Mouse (Mus musculus) midbrain, embryonic 16.5 days (tissue): ENCODE data around the gene Plrg1. TPM values are rescaled to one million over a fixed set of nuclear protein-coding genes. Genes with fewer than 3 reads are reported as not detected.

Experiments
- ATAC-seq: fragments of 200-750 bp; cut with Nextera tagmentation; 2 replicates; pipeline ENCODE4 v1.8.0; 2017; ENCODE audit warnings: moderate TSS enrichment
- H3K27ac ChIP-seq: fragments of 300-500 bp; sonication (generic); 2 replicates; pipeline ENCODE4 v1.5.1; 2014; ENCODE audit warnings: mild to moderate bottlenecking, low read length, mixed read lengths
- H3K27me3 ChIP-seq: fragments of 300-500 bp; sonication (generic); 2 replicates; pipeline ENCODE4 v1.6.1; 2014; ENCODE audit warnings: low read depth, low read length, mixed read lengths; ENCODE audit not compliant: control insufficient read depth, insufficient read depth
- H3K36me3 ChIP-seq: fragments of 300-500 bp; sonication (generic); 2 replicates; pipeline ENCODE4 v1.6.1; 2014; ENCODE audit warnings: mild to moderate bottlenecking, low read length, moderate library complexity, mixed read lengths; ENCODE audit not compliant: control insufficient read depth, insufficient read depth
- H3K4me1 ChIP-seq: fragments of 300-500 bp; sonication (generic); 2 replicates; pipeline ENCODE4 v1.6.1; 2014; ENCODE audit warnings: mild to moderate bottlenecking, low read length, mixed read lengths; ENCODE audit not compliant: control insufficient read depth, insufficient read depth
- H3K4me2 ChIP-seq: fragments of 300-500 bp; sonication (generic); 2 replicates; pipeline ENCODE4 v1.6.1; 2014; ENCODE audit warnings: mild to moderate bottlenecking, low read length, mixed read lengths
- H3K4me3 ChIP-seq: fragments of 300-500 bp; sonication (generic); 2 replicates; pipeline ENCODE4 v1.5.1; 2014; ENCODE audit warnings: low read depth, mild to moderate bottlenecking, low read length, moderate library complexity, mixed read lengths
- H3K9ac ChIP-seq: fragments of 300-500 bp; sonication (generic); 2 replicates; pipeline ENCODE4 v1.6.1; 2014; ENCODE audit warnings: low read depth, low read length, mixed read lengths
- H3K9me3 ChIP-seq: fragments of 300-500 bp; sonication (generic); replicated peaks from 2 replicates; pipeline ENCODE4 v1.6.1; 2014; ENCODE audit warnings: mild to moderate bottlenecking, low read length, mixed read lengths; ENCODE audit not compliant: control insufficient read depth, poor library complexity, severe bottlenecking
- whole genome bisulfite sequencing: fragments of 180-500 bp; shearing (Covaris S2); extraction: QIAGEN DNeasy Blood & Tissue Kit; methylation state at CpG from one replicate; pipeline ENCODE4 v1.1.7; 2014; 5-methylcytosine and 5-hydroxymethylcytosine counted together
- polyA plus RNA-seq: library from polyadenylated mRNA; unstranded; fragments of >200 nt; fragmentation: Nextera tagmentation; extraction: Ambion mirVana; gene quantifications from 2 replicates; pipeline ENCODE4 v1.2.1, GENCODE M21; 2015

Plrg1 gene
- polyA plus RNA-seq, 1 experiment from 2014 or later, result 100 TPM

DNA sequence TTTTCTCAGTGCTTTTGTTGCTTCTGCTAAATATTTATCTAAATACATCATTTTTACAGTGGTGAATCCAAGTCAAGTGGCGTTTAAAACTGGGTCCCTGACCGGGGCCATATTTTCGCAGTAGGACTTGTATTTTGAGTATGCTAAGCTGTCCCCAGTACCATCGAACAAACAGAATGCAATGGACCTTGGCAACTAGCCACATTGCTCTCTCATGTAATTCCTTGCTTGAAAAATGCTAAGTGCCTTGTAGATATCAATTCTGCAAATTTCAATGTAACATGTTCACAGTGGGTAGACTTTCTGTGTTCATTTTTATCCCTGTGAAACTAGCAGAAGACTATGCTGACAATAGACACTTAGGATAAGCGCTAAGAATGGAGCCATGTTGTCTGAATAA lies 34.1 kb upstream of the Plrg1 start:
- H3K9me3 ChIP-seq, result no peaks in the 10 kb centered on the region
- H3K9ac ChIP-seq, result no peak overlapping the region
- no peak overlapping the region for H3K4me2 ChIP-seq
- H3K27me3 ChIP-seq, result no peaks in the 10 kb centered on the region
- H3K27ac ChIP-seq, result no peak overlapping the region
- no peak for ATAC-seq
- 90% methylated on average over 5 of the region's 5 CpGs for WGBS
- no peaks in the 10 kb centered on the region for H3K36me3 ChIP-seq
- no peak overlapping the region for H3K4me3 ChIP-seq
- no peaks in the 10 kb centered on the region for H3K4me1 ChIP-seq

DNA sequence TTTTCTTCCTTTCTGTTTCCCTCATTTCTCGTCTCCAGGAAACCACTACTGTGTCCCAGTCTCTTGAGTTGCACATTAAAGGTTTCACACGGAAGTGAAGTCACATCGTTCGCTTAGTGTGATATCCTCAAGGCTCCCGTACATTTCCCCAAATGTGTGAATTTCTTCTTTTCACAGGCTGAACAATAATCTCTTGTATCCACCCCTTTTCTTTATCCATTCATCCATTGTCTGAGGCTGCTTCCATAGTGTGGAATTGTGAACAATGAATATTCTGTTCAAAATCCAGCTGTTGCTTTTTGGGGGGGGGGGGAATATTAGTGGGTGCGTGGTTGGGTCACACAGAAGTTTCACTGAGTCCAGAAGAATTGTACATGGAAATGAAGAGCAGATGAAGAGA lies 30.3 kb upstream of the Plrg1 start:
- no peaks in the 10 kb centered on the region for H3K36me3 ChIP-seq
- no peaks in the 10 kb centered on the region for H3K4me1 ChIP-seq
- no peak overlapping the region for H3K27ac ChIP-seq
- H3K9me3 ChIP-seq, result no peaks in the 10 kb centered on the region
- no peak overlapping the region for H3K9ac ChIP-seq
- 62% methylated on average over 6 of the region's 6 CpGs for WGBS
- H3K27me3 ChIP-seq, result no peaks in the 10 kb centered on the region
- no peak overlapping the region for H3K4me2 ChIP-seq
- H3K4me3 ChIP-seq, result no peak overlapping the region
- no peak for ATAC-seq

DNA sequence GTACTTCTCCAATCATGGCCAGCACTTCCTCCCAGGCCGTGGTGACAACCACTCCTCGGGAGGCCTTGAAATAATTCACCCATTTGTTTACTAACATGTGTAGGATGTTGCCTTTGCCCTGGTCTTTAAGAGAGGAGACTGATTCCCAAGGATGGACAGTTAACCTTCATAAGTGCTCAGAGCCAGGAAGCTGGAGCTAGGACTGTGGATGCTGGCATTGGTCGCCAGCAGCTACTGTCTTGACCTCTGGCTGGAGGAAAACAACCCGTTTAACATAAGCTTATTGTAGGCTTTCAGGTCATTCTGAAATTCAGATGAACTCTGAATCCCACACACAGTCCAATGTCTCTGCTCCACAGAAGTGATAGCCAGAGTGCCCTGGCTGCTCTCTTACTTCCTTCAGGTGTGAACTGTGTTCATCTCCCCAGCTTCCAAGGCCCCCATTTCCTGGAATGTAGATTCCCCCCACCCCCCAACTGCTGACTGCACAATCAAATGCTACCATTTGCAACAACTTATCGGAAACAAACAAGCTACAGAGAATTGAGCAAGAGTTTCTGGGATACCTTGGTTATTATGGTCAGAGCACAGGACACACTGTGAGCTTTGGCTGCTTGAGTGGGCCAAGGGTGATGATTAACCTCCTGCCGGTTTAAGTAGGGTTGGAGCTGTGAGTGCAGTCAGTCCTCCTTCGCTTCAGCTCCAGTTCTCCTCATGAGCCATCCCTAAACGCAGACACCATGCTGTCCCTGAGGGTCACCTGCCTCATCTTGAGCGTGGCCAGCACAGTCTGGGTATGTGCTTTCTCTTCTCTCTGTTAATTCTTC lies 29.6 kb upstream of the Plrg1 start, which contains the start of gene Fga:
TSS of gene Fga (plus strand) at position 602 of the 827 bp plus-strand sequence.
- Histone ChIP-seq H3K27me3 (no peaks in the 10 kb centered on the region), H3K9me3 (no peaks in the 10 kb centered on the region), H3K9ac (no peak within 1 kb of the TSS), H3K27ac (no peak within 1 kb of the TSS), H3K4me2 (no peak within 1 kb of the TSS), H3K4me3 (no peak within 1 kb of the TSS), H3K36me3 (no peaks in the 10 kb centered on the region), H3K4me1 (no peaks in the 10 kb centered on the region)
- no peak for ATAC-seq
- 78% methylated on average over 9 of the region's 9 CpGs for WGBS

DNA sequence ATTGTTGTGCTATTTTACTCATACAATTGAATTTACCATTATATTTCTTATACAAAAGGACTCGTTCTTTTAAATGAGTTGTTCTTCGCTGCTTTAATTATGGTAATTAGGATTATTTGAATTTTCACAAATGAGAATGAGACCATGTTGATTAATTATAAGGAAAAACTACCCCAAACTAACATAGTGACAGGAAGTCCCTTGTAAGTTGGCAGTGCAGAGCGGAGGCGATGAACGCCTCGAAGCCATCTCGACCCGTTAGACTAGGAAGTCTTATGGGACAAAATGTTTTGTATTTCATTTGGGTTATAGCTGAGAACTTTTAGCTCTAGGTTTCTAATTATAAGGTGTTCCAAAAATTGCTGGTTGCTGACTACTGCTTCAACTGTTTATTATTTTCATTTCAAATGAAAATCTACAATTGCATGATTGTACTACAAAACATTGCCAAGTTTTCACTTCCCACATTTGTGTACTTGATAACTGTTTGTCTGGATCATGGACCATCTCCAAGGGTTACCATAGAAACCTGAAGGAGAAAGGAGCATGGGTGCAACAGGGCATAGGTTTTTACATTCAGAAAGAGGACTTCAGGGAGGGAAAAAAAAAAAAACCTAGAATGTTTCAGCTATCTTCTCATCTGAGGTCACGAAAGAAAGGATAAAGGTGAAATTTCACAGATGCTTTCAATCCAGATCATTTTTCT lies 27.6 kb upstream of the Plrg1 start:
- Histone ChIP-seq H3K4me1 (no peaks in the 10 kb centered on the region), H3K36me3 (no peaks in the 10 kb centered on the region), H3K27ac (no peak overlapping the region), H3K4me3 (no peak overlapping the region), H3K9me3 (no peaks in the 10 kb centered on the region), H3K4me2 (no peak overlapping the region), H3K27me3 (no peaks in the 10 kb centered on the region), H3K9ac (no peak overlapping the region)
- 90% methylated on average over 9 of the region's 9 CpGs for WGBS
- ATAC-seq, result no peak

DNA sequence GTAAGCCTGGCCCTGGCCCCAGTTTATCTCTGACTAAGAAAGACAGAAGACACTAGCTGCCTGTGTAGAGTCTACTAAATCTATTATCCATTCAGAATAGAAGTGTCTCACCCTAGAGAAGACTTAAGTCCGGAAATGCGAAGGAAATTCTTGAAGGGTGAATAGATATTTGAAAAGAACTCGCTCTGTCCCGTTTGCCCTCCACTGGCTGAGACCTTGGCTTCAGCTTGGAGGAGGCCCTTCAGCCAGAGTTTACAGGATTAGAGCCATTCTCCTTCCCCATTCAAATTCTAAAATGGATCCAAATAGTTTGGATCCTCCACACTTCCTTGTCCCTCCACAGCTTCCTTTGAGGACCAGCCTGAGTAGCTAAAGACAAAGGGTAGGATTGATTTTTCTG lies 25.0 kb upstream of the Plrg1 start:
- Histone ChIP-seq H3K27ac (no peak overlapping the region), H3K4me1 (no peaks in the 10 kb centered on the region), H3K36me3 (no peaks in the 10 kb centered on the region), H3K9ac (no peak overlapping the region), H3K4me2 (no peak overlapping the region), H3K9me3 (no peaks in the 10 kb centered on the region), H3K27me3 (no peaks in the 10 kb centered on the region), H3K4me3 (no peak overlapping the region)
- WGBS, result 83% methylated on average over 4 of the region's 4 CpGs
- no peak for ATAC-seq

DNA sequence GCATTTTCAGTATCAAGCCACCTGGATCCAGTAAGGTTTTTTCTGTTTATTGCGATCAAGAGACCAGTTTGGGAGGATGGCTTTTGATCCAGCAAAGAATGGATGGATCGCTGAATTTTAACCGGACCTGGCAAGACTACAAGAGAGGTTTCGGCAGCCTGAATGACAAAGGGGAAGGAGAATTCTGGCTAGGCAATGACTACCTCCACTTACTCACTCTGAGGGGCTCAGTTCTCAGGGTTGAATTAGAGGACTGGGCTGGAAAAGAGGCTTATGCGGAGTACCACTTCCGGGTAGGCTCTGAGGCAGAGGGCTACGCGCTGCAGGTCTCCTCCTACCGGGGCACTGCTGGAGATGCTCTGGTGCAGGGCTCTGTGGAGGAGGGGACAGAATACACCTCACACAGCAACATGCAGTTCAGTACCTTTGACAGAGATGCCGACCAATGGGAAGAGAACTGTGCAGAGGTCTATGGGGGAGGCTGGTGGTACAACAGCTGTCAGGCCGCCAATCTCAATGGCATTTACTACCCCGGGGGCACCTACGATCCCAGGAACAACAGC lies 22.5 kb upstream of the Plrg1 start:
- peak overlapping the region; percentile 25; the same call in 1 of the 2 replicates for H3K9ac ChIP-seq
- H3K27me3 ChIP-seq, result no peaks in the 10 kb centered on the region
- no peak overlapping the region; the same call in 1 of the 2 replicates for H3K4me3 ChIP-seq
- H3K36me3 ChIP-seq, result no peaks in the 10 kb centered on the region
- ATAC-seq, result peak; percentile 60
- H3K9me3 ChIP-seq, result no peaks in the 10 kb centered on the region
- H3K27ac ChIP-seq, result no peak overlapping the region
- no peaks in the 10 kb centered on the region for H3K4me1 ChIP-seq
- 47% methylated on average over 13 of the region's 13 CpGs for WGBS
- H3K4me2 ChIP-seq, result peak overlapping the region; percentile 44

DNA sequence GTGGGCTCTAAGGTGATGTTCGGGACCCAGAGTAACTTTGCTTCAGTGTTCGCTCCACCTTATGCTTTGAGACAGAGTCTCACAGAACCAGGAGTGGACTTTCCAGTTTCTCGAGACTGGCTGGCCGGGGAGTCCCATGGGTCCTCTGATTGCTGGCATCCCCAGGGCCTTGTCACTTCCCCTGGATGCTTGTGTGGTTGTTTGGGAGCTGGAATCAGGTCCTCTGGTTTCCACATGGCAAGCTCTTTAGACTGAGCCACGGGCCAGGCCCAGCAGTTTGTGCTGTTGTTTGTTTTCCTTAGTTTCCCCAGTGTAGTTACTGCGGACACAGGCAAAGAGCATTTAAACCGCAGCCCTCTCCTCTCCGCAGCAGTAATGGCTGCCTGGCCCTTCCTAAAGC lies 21.5 kb upstream of the Plrg1 start:
- H3K27me3 ChIP-seq, result no peaks in the 10 kb centered on the region
- WGBS, result 87% methylated on average over 8 of the region's 8 CpGs
- no peak for ATAC-seq

DNA sequence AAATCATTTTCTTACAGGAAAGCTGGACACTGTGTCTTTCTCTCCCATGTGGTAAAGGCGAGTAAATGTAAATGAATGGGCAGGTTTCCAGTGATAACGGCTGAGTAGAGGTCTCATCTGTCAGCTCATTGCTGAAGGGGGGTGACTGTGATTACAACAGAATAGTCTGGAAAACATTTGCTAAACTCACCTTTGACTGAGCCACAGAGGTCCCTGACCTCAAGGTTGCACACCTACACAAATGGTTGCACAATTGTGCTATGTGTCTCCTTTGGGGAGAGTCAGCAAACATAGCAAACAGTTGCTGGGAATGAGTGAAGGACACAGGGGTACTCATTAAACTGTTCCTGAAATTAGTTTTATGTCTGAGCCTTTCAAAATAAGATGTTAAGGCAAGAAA lies 16.5 kb upstream of the Plrg1 start:
- 74% methylated on average over 2 of the region's 2 CpGs for WGBS
- no peak overlapping the region for H3K9ac ChIP-seq

More for the DNA sequence above, 21.5 kb upstream of the Plrg1 start:
- Histone ChIP-seq H3K27ac (no peak overlapping the region), H3K9me3 (no peaks in the 10 kb centered on the region), H3K4me1 (no peaks in the 10 kb centered on the region), H3K9ac (no peak overlapping the region), H3K36me3 (no peaks in the 10 kb centered on the region), H3K4me3 (no peak overlapping the region), H3K4me2 (no peak overlapping the region)

DNA sequence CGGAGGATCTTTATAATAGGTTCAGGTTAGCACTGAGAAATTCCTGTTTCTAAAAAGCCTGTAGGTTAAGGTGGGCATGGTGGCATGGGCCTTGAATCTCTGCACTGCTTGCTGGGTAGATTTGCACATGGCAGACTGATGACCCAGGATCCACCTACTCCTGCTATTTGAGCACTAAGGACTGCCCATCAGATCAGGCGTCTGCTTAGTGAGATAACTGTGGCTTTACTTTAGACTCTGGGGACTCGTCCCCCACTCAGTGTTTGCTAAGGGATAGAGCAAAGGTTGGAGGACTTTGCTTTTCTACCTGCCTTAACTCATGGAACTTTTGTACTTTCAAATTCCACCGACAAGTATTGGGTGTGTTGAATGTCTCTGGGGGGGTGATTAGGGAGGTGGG lies 15.7 kb upstream of the Plrg1 start:
- no peaks in the 10 kb centered on the region for H3K9me3 ChIP-seq
- no peak overlapping the region for H3K4me3 ChIP-seq
- 78% methylated on average over 4 of the region's 4 CpGs for WGBS
- H3K36me3 ChIP-seq, result no peaks in the 10 kb centered on the region
- ATAC-seq, result no peak
- no peak overlapping the region for H3K27ac ChIP-seq
- H3K9ac ChIP-seq, result no peak overlapping the region
- no peak overlapping the region for H3K4me2 ChIP-seq
- H3K4me1 ChIP-seq, result no peaks in the 10 kb centered on the region
- H3K27me3 ChIP-seq, result no peaks in the 10 kb centered on the region

More for the DNA sequence above, 16.5 kb upstream of the Plrg1 start:
- Histone ChIP-seq H3K4me2 (no peak overlapping the region), H3K27ac (no peak overlapping the region), H3K9me3 (no peaks in the 10 kb centered on the region), H3K4me1 (no peaks in the 10 kb centered on the region), H3K4me3 (no peak overlapping the region), H3K27me3 (no peaks in the 10 kb centered on the region), H3K36me3 (no peaks in the 10 kb centered on the region)
- no peak for ATAC-seq
